Mouse (Mus musculus) spleen, postnatal 10 days (tissue): ENCODE results near the gene Sppl3.

Experiments
- DNase-seq, 2 experiments: peaks; one replicate each; pipeline ENCODE4 v3.0.0; 2021 to 2022; ENCODE audit warnings: low spot score in 2 of 2

Gene Sppl3

DNA sequence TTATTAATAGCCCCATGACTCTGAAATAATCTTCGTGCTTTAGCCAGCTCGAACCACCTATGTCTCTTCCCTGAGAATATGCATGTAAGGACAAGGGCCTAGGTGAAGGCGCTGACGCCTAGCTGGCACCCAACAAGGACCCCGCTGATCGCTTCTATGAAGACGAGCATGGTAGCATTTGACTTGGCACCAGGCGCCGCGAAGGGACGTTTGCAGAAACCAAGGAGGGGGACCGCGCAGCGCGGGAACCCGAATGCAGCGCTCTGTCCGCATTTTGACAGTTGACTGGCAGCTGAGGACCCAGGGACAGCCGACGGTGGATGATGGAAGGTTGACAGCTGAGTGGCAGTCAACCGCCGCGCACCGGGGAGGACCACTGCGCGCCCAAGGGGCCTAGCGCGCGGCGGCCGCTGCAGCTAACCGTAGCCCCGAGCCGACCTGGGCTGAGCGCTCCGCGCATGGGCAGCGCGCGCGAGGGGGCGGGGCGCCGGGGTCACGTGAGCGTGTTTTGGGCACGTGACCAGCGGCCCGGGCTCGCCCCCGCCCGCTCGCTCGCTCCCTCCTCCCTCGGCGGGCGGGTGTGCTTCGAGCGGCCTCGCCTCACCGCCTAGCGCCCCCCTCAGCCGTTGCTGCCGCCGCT, at the start of gene Sppl3:
Gene Sppl3 (plus strand): TSS at position 561 of the 640 bp plus-strand sequence.
- peak; percentile 98 for DNase-seq

DNA sequence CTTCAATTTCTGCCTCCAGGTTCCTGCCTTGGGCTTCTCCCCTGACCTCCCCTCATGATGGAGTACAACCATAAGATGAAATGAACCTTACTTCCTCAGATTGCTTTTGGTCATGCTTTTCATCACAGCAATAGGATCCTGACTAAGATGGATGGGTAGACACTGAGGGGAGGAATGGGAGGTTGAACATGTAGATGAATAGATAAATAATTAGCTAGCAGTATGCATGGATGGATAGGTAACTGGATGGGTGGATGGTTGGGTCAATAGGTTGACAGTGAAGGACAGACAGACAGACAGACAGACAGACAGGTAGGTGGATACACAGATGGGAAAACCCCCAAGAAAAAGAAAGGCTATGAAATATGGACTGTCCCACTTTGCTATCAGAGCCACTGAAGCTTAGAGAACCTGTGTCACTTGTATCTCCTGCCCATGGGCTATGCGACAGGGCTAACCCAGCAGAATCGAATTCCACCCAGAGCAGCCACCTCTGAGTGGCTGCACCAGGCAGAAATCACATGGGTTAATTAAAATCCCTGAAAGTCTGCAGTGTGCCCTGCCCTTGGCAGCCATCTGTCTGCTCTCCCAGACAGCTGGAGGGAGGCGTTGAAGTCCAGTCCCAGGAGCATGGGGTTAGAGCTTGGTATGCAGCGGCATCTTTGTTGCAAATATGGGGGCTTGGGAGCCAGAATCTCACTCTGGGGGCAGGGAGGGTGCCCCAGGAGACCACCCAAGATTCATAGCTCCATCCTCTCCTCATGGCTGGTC, 49.2 kb upstream of the Sppl3 start:
- no peak for DNase-seq

DNA sequence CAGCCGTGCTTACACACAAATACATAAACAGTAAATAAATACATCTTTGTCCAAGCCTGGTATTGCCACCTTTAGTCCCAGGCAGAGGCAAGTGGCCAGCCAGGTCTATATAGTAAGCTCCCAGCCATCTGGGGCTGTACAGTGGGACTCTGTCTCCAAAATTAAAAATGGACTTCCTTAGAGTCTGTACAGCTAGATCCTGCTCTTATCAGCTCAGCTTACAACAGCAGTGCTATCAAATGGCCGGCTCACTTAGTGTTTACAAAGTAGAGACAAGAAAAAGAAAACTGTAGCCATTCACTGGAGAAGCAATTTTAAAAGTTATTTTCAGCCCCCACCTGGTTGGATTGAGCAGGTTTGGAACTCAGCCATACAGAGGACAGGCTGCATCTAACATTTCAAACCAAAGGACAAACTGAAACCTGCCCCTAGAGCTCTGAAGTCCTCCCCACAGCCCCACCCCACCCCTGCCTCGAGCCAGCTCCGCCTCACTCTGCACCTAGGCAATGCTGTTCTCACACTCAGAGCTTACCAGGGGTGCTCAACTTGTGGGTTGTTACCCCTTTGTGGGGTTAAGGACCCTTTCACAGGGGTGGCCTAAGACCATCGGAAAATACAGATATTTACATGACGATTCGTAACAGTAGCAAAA, 46.5 kb upstream of the Sppl3 start:
- no peak for DNase-seq

DNA sequence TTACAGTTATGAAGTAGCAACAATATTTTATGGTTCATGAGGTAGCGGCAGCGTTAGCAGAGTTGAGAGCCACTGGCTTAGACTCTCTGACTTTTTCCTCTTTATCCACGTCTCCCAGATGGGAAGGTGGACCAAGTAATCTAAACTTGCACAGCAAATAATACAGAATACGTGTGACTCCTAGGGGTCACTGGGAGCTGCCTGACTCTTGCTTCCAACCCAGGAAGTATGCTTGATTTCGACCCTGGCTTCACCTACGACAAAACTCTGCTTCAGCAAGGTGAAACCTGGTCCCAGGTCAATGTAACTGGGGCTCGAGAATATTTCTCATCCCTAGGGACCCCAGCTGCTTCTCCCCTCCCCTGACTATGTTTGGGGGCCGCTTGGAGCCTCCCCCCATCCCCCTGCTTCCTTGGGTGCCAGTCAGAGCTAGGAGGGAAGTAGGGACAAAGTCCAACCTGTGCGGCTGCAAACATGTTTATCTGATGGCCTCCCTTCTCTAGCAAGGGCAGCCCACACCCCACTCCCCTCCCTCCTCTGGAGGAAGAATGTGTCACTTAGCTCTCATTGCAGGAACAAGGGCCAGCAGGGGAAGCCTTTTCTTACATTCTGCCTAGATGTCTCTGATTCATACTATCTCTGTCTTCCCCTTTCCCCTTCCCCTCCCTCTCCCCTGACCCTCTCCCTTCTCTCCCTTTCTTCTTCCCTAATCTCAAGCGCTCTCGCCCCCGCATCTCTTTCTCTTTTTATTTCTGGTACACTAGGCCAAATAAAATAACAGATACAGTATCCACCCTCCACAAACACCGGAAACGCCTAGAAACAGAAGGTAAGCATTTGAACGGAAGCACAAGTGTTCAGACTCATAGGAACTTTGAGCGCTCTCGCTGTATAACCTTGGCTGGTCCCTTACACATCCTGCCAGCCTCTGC, 45.7 kb upstream of the Sppl3 start:
- DNase-seq = no peak

DNA sequence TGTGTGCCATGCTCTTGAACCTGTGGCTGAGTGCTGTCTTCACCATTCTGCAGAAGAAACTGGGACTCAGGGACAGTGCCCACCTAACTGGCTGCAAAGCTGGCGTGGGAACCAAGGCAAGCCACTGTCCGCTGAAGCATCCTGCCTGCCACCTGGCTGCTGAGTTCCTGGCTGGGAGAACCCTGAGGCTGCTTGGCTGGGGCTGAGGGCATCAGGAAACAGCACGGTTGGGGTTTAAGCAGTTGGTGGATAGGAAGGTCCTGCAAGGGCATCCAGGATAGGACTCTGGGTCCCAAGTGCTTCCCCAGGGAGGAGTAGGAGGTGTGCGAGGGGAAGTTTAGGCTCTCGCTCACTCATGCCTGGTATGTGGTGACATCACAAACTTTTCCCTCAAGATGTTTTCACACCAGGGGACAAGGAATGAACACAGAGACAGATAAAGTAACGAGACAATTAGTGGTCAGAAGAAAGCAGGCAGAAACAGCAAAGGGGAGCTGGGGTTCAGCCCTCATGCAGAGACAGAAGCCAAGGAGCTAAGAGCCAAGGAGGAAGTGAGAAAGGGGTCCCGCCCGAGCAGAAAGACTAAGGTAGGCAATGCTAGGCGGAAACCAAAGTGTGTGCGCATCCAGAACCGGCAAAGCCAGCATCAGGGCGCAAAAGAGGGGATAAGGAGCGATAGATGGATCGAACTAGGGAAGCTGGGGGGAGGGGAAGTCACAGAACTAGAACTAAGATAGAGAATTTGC, 43.2 kb upstream of the Sppl3 start:
- no peak for DNase-seq

DNA sequence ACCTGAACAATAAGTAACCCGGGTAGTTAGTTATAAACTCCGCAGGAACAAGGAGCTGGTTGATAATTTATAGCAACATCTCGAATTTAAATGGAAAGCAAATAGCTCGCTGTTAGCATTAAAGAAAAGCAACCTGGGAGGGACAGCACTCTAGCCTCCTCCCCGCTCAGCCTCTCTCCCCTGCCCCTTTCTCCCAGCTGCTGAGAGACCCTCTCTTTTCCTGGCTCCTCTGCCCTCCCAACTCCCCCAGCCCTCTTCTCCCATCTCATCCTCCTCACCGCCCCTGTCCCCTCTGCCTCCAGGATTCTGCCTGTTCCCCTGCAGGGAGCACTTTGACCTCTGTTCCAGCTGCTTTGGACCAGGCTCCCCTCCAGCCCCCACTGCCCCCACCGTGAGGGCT, 42.3 kb upstream of the Sppl3 start:
- no peak for DNase-seq

DNA sequence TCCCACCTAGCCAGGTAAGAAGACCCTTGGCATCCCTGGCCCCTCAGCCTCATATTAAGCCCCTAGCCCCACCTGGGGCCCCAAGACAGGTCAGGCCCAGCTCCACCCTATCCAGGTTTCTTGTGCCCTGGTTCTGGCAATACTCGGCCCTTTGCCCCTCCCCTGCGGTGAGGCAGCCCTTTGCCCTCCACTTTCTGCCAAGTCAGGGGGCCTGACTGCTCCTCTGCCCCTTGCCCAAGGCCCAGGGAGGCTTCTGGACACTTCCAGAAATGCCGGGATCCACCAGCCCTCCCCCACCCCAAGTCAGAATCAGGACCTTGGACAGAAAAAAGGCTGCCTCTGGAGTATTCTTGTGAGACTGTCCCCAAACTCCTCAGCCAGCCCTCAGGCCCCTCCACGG, 41.9 kb upstream of the Sppl3 start:
- DNase-seq = no peak

DNA sequence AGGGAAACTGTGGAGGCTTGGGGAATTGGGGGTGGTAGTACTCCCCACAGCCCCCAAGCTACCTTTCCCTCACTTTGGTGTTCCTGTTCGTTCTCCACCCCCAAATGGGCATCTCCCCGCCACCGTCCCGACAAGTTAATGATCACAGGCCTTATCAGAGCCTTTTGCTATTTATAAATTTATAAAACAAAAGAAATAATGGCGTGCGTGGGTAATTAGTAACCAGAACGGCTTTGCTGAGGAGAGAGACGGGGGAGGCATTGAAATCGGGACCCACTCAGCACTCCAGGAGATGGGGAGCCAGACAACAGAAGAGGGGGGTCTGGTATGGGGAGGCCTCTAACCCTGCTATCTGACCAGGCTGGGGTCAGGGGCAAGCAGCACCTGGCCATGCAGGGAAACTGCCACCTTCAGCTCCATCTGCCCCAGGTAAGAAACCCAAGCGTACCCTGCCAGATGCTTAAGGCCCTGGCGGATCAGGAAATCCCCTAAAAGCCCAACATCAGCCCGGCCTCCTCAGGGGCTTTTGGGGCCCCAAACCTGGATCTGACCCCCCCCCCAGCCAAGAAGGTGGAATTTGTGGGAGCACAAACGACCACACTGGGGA, 41.2 kb upstream of the Sppl3 start:
- no peak for DNase-seq

DNA sequence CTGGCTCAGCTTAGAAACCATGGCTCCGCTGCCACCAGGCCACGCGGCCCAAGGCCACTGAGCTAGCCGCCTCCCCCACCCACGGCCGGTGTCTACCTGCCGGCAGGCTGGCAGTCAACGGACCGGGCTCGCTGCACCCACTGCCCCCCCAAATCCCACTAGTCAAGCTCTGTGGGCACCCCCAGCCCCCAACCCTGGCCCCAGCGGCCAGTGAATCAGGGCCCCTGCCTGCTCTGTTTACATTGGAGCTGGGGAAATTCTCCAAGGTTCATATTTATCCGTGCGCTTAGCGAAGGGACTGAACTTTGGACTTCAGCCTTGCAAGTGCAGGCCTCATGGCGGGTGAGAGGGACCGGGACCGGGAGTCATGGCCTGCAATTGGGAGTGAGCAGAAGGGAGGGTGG, 40.1 kb upstream of the Sppl3 start, which contains the start of gene Hnf1a:
Gene Hnf1a (minus strand): TSS at position 271 of the 404 bp plus-strand sequence.
- DNase-seq = no peak

DNA sequence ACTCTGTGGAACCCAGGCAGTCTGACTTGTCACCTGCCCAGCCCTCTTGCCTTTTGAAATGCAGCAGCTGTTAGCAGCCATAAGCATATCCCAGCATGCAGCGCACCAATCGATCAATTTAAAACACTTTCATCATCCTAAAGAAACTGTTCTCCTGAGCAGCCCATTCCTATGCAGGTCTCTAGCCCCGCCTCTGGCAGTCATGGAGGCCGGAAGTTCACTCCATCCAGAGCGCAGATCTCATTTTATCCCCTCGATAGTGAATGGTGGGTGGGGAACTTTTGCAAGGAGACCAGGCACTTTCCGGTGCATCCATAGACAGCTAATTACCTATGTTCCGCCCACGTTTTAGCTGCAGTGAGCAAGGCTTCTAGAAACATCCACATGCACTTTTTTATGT, 38.7 kb upstream of the Sppl3 start:
- no peak for DNase-seq

DNA sequence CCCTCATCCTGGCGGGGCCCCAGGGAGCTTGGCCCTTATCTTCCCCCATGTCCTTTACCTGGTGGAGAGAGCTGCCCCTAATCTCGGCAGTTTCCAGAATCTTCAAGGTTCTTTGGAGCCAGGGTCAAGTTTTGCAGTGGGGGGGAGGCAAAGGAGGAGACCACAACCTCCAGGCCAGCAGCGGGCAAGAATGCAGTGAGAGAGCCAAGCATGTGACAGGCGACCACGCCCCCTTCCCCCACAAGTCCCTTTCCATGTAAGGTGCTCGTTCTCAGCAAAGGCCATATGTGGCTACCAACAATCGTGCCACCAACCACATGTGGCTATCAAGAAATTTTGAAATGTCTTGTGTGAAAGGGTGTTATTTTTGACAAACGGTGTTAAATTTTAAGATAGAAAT, 37.8 kb upstream of the Sppl3 start:
- DNase-seq = no peak

DNA sequence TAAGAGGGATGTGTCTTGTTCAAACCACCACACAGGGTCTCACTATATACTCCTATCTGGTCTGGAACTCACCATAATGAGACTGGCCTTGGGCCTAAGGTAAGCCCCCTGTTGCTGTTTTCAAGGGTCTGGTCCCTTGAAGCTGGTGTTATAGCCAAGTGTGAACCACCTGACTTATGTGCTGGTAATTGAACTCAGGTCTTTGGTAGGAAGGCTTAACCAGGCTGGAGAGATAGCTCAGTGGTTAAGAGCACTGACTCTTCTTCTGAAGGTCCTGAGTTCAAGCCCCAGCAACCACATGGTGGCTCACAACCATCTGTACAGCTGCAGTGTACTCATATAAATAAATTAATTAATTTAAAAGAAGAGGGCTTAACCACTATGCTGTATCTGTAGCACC, 34.0 kb upstream of the Sppl3 start:
- DNase-seq = no peak

DNA sequence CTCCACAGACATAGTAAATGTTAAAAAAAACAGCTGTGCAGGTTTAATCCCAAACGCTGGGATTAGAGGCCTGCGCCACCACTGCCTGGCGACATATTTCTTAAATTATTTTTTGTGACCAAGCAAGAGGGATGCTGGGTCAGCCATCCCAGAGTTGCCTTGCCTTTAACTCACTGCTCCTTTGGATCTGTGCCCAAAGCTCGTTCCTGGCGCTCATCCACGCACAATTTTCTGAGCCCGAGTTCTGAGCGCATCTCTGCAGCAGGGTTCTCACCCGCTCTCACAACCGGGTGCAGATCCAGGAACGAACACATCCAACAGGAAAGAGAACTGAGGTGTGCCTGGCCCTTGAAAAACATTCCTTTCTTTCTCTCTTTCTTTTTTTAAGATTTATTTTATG, 32.5 kb upstream of the Sppl3 start:
- DNase-seq = no peak

DNA sequence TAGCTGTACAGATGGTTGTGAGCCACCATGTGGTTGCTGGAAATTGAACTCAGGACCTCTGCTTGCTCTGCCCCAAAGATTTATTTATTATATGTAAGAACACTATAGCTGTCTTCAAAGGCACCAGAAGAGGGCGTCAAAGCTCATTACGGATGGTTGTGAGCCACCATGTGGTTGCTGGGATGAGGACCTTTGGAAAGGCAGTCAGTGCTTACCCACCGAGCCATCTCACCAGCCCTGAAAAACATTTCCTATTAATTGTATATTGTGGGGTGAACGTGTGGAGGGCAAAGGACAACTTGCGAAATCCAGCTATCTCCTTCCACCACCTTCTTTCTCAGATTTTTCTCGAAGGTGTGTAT, 32.1 kb upstream of the Sppl3 start:
- DNase-seq = peak in 1 of 2 experiments; percentile 45

DNA sequence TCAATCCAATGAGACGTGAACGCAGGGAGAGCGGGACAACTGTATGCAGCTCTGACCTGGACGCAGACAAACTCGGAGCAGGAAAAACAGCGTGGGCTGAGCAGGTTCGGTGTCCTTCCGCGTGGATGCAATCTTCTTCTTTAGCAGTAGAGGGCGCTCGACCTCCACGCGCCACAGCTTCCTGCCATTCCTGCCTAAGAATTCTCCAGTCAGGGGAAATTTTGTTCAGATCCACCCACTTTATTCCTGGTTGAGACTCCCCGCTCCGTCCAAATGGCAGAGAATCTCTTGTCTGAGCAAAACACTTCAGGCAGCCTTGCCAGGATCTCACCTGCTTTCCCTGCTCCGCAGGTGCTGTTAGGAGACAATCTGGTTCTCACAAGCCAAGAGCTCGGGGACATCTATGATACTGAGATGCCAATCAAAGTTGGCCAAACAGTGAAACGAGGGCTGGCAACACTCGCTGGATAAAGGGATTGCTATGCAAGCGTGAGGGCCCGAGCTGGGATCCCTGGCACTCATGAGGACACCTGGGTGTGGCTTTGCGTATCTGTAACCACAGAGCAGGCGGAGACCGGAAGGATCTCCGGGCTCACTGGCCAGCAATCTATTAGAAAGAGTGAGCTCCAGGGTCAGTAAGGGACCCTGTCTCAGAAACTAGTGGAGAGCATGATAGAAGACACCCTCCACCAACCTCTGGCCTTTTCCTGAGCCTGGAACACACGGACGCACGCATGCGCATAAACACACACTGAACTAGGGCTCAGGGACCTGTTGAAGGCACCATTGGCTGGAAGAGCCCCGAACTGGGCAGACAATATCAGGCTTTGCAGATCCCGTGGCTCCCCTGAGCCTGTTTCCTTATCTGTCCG, 31.5 kb upstream of the Sppl3 start:
- DNase-seq = peak; percentile 77 to 78

DNA sequence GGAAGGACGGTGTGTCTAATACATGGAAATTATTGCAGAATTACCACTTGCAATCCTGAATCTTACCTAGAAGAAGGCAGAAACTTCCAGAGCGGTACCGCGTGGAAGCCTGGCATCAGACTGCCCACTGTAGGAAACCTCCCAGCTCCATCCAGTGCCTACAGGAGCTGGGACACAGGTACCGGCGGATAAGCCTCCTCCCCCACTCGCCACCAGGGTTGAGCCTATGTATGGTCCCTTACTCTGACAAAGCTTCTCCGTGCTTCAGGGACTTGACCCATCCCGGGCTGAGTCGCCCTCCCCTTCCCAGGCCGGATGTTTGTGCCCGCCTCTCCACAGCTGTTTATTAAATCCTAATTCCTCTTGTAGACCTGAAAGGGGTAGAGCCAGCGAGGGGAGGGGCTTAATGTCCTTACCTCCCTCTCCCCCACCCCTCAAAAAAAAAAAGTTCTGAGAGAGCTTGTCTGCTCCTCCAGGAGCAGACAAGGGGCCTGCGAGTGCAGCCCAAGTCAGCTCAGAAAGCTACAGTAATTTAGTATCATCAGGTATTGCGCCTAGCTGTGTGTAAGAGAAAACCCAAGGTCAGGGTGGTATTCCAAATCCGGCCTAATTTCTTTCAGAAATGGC, 30.7 kb upstream of the Sppl3 start:
- DNase-seq = peak in 1 of 2 experiments; percentile 42

DNA sequence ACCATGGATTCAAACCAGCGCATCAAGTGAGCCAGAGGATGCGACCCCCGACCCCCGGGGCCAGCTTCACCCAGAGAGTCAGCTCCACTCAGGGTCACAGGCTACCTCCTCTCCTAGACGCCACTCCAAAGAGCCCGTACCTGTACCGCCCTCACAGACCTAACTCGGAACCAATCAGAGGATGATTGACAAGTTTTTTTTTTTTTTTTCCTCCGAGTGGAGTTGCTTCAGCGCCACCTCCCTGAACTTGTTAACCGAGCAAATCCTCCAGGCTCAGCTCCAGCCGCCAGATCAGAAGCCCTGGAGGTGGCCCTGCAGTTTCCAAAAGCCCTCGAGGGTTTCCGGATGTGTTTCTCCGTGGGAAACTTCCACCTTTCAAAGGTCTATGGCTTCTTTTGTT, 28.9 kb upstream of the Sppl3 start:
- no peak for DNase-seq

DNA sequence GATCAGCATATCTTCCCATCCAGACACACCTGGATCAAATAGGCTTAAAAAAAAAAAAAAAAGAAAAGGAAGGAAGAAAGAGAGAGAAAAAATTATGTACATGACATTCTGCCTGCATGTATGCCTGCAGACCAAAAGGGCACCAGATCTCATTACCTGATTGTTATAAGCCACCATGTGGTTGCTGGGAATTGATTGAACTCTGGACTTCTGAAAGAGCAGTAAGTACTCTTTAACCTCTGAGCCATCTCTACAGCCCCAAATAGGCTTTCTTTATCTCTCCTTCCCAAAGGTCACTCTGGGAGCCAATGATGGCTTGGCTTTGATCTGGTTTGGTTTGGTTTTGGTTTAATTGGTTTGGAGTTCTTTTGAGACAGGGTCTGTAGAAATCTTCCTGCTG, 25.9 kb upstream of the Sppl3 start:
- DNase-seq = no peak

DNA sequence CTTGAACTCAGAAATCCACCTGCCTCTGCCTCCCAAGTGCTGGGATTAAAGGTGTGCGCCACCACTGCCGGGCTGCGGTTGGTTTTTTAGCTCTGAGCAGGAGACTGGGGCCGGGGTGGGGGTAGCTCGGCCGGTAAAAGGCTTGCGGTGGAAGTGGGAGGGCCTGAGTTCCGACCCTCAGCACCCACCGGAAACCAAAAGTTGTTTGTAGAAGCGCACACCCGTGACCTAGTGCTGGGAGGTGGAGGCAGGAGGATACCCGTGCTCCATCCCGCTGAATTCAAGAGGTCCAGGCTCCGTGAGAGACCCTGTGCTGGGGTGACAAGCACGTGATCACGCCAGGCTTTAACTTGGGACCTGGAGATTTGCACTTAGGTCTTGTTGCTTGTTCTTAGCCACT, 14.5 kb upstream of the Sppl3 start:
- no peak for DNase-seq
